Mouse (Mus musculus) cerebellum, adult 2 months (tissue): Measurements from ENCODE around the gene Ferd3l.

Experiments
- CTCF ChIP-seq: fragments of 200-500 bp; IDR thresholded peaks from 2 replicates; pipeline ENCODE4 v1.5.1; 2011; ENCODE audit warnings: low read depth, mild to moderate bottlenecking, control low read depth, low read length, moderate library complexity, borderline replicate concordance; ENCODE audit not compliant: insufficient read depth
- POLR2A ChIP-seq: fragments of 200-500 bp; IDR thresholded peaks from 2 replicates; pipeline ENCODE4 v1.6.1; 2011; ENCODE audit warnings: low read length, control low read depth, borderline replicate concordance; ENCODE audit not compliant: insufficient read depth

DNA sequence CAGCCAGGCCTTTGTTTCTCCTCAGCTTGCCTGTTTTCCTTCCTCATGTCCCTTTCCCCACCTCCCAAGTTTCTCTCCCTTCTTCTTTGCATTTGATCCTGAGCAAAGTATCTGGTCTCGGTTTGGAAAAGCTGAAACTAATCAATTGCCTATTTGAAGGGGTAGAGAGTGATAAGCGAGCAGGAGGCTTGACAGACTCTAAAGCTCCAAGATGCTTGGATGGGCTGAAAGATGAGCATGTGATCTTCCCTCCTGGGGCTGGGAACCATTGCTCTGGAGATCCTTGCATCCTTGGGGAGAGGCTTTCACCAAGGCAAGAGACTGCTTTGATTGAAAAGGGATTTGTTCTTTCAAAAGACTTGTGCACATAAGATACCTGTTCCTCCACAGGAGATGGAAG lies 36.2 kb downstream of the Ferd3l start:
- TF ChIP-seq POLR2A: no peak
- no peak for TF ChIP-seq CTCF
